Mouse (Mus musculus) spleen, postnatal 10 days (tissue): Measurements from ENCODE around the gene Ccr1l1.

Experiments
- DNase-seq, 2 experiments: peaks; one replicate each; pipeline ENCODE4 v3.0.0; 2021 to 2022; ENCODE audit warnings: low spot score in 2 of 2

Gene Ccr1l1

GRCm38 (mm10) chr9:123960161-123960560 lies 18.0 kb downstream of the Ccr1l1 start:
- no peak for DNase-seq

- peak in 1 of 2 experiments; percentile 35 for DNase-seq
Measured at GRCm38 (mm10) chr9:123957911-123958413, 20.2 kb downstream of the Ccr1l1 start.

GRCm38 (mm10) chr9:123956892-123957291 lies 21.3 kb downstream of the Ccr1l1 start:
- DNase-seq = no peak

GRCm38 (mm10) chr9:123953551-123953950 lies 24.7 kb downstream of the Ccr1l1 start:
- DNase-seq = no peak

GRCm38 (mm10) chr9:123951176-123951575 lies 27.0 kb downstream of the Ccr1l1 start:
- no peak for DNase-seq

- DNase-seq = no peak
Measured at GRCm38 (mm10) chr9:123949432-123949831, 28.8 kb downstream of the Ccr1l1 start.

GRCm38 (mm10) chr9:123947815-123948214 lies 30.4 kb downstream of the Ccr1l1 start:
- no peak for DNase-seq

GRCm38 (mm10) chr9:123942025-123942424 lies 36.2 kb downstream of the Ccr1l1 start:
- DNase-seq = peak in 1 of 2 experiments; percentile 8

GRCm38 (mm10) chr9:123941316-123941715 lies 36.9 kb downstream of the Ccr1l1 start:
- DNase-seq = peak in 1 of 2 experiments; percentile 11

GRCm38 (mm10) chr9:123940628-123941027 lies 37.6 kb downstream of the Ccr1l1 start:
- DNase-seq = peak in 1 of 2 experiments; percentile 3

GRCm38 (mm10) chr9:123940168-123940567 lies 38.0 kb downstream of the Ccr1l1 start:
- no peak for DNase-seq

GRCm38 (mm10) chr9:123937989-123938388 lies 40.2 kb downstream of the Ccr1l1 start:
- peak in 1 of 2 experiments; percentile 3 for DNase-seq

- DNase-seq = peak in 1 of 2 experiments; percentile 4
Measured at GRCm38 (mm10) chr9:123936604-123937280, 41.5 kb downstream of the Ccr1l1 start.

GRCm38 (mm10) chr9:123935776-123936175 lies 42.4 kb downstream of the Ccr1l1 start:
- DNase-seq = peak in 1 of 2 experiments; percentile 2

GRCm38 (mm10) chr9:123935346-123935745 lies 42.9 kb downstream of the Ccr1l1 start:
- DNase-seq = peak in 1 of 2 experiments; percentile 2

GRCm38 (mm10) chr9:123933716-123934445 lies 44.3 kb downstream of the Ccr1l1 start:
- peak in 1 of 2 experiments; percentile 2 for DNase-seq

- peak in 1 of 2 experiments; percentile 6 for DNase-seq
Measured at GRCm38 (mm10) chr9:123932911-123933675, 45.1 kb downstream of the Ccr1l1 start.

- peak; percentile 13 to 32 for DNase-seq
Measured at GRCm38 (mm10) chr9:123931761-123932700, 46.2 kb downstream of the Ccr1l1 start.

GRCm38 (mm10) chr9:123930926-123931325 lies 47.3 kb downstream of the Ccr1l1 start:
- no peak for DNase-seq

GRCm38 (mm10) chr9:123930476-123930875 lies 47.7 kb downstream of the Ccr1l1 start:
- DNase-seq = peak; percentile 24 to 28

- peak in 1 of 2 experiments; percentile 11 for DNase-seq
Measured at GRCm38 (mm10) chr9:123929936-123930335, 48.3 kb downstream of the Ccr1l1 start.
